Mouse (Mus musculus): ENCODE data around the gene Mcm3ap.

The Mcm3ap gene

GRCm38 (mm10) chr10:76496366-76496765 lies 27.6 kb downstream of the Mcm3ap start:
- no peak for DNase-seq

GRCm38 (mm10) chr10:76497522-76497921 lies 28.8 kb downstream of the Mcm3ap start:
- DNase-seq, result no peak

GRCm38 (mm10) chr10:76504271-76504943 lies 35.7 kb downstream of the Mcm3ap start:
- no peak for DNase-seq

GRCm38 (mm10) chr10:76505865-76506264 lies 37.1 kb downstream of the Mcm3ap start:
- no peak for DNase-seq

- DNase-seq, result peak; percentile 79
These were observed 44.3 kb downstream of the Mcm3ap start for GRCm38 (mm10) chr10:76512965-76513583.

GRCm38 (mm10) chr10:76530922-76531321 lies 62.2 kb downstream of the Mcm3ap start:
- no peak for DNase-seq

- DNase-seq, result peak; percentile 95
These were observed 62.6 kb downstream of the Mcm3ap start, which contains the start of gene Lss for GRCm38 (mm10) chr10:76531375-76531774. Lss (plus strand) TSS chr10:76531588.

GRCm38 (mm10) chr10:76531828-76532227 lies 63.1 kb downstream of the Mcm3ap start:
- no peak for DNase-seq

- no peak for DNase-seq
These were observed 66.8 kb downstream of the Mcm3ap start for GRCm38 (mm10) chr10:76535526-76535925.

GRCm38 (mm10) chr10:76537619-76538018 lies 68.9 kb downstream of the Mcm3ap start:
- no peak for DNase-seq

- DNase-seq, result no peak
These were observed 72.8 kb downstream of the Mcm3ap start for GRCm38 (mm10) chr10:76541336-76542085.

- DNase-seq, result no peak
These were observed 74.1 kb downstream of the Mcm3ap start for GRCm38 (mm10) chr10:76542636-76543375.

- no peak for DNase-seq
These were observed 77.8 kb downstream of the Mcm3ap start for GRCm38 (mm10) chr10:76546566-76546965.

- no peak for DNase-seq
These were observed 79.5 kb downstream of the Mcm3ap start for GRCm38 (mm10) chr10:76548218-76548617.

GRCm38 (mm10) chr10:76550458-76550857 lies 81.7 kb downstream of the Mcm3ap start:
- peak; percentile 20 for DNase-seq

GRCm38 (mm10) chr10:76551556-76551955 lies 82.8 kb downstream of the Mcm3ap start:
- no peak for DNase-seq

- no peak for DNase-seq
These were observed 85.3 kb downstream of the Mcm3ap start for GRCm38 (mm10) chr10:76554061-76554460.

GRCm38 (mm10) chr10:76561972-76562371 lies 93.2 kb downstream of the Mcm3ap start, which contains the start of gene Spatc1l:
Spatc1l (plus strand) TSS chr10:76562272.
- DNase-seq, result no peak
